Mouse (Mus musculus): ENCODE data around the gene Gpr158. TPM values are rescaled to one million over a fixed set of nuclear protein-coding genes. Genes with fewer than 3 reads are reported as not detected.

Gpr158 gene
- polyA plus RNA-seq, 1 experiment from 2014 or later, result not detected

DNA sequence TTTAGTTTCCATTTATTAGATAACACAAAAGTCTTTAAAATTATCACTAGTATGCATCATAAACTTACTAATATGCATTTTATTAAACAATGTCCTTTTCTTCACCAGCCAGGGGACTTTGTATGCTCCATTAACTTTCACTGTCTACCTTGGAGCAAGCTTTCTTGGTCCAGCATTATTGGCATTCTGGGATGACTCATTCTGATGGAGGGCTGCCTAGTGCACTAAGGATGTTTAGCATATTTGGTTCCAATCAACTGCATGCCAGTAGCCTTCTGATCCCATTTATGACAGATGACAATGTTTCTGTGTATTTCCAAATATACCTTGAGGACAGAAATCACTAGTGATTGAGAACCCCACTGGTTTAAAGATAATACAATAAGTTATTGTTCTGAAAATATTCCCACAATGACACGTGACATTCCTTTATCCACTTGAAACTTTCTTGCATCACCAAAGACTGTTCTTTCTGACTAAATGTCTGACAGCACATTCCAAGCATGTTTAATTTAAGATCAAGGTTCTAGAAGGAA lies 313.5 kb downstream of the Gpr158 start:
- H3K27ac ChIP-seq (ENCODE audit: low read depth), result no peak overlapping the region
- no peaks in the 10 kb centered on the region for H3K36me3 ChIP-seq (replicated peaks; ENCODE audit: insufficient read depth, low read length)
- no peak for ATAC-seq
- H3K9ac ChIP-seq (replicated peaks), result no peak overlapping the region
- DNase-seq, result no peak
- no peak overlapping the region for H3K4me3 ChIP-seq (ENCODE audit: low read depth, low read length)
- H3K27me3 ChIP-seq (ENCODE audit: insufficient read depth, low read length), result no peaks in the 10 kb centered on the region
- TF ChIP-seq EP300 (IDR thresholded peaks at IDR 0.05; ENCODE audit: low read depth) (no peak), CTCF (IDR thresholded peaks at IDR 0.05; ENCODE audit: low read depth) (no peak)
- no peaks in the 10 kb centered on the region for H3K4me1 ChIP-seq (ENCODE audit: insufficient read depth)
- WGBS (ENCODE audit: insufficient replicate concordance), result 63% methylated on average over 1 of the region's 1 CpGs
- H3K9me3 ChIP-seq (ENCODE audit: low read length), result no peaks in the 10 kb centered on the region
- H3K4me2 ChIP-seq (ENCODE audit: low read depth, low read length), result no peak overlapping the region

GRCm38 (mm10) chr2:21684736-21685135 lies 317.4 kb downstream of the Gpr158 start:
- Histone ChIP-seq H3K4me2 (ENCODE audit: low read depth, low read length) (no peak overlapping the region), H3K36me3 (replicated peaks; ENCODE audit: insufficient read depth, low read length) (no peaks in the 10 kb centered on the region), H3K27ac (ENCODE audit: low read depth) (no peak overlapping the region), H3K27me3 (ENCODE audit: insufficient read depth, low read length) (no peaks in the 10 kb centered on the region), H3K9me3 (ENCODE audit: low read length) (no peaks in the 10 kb centered on the region), H3K4me1 (ENCODE audit: insufficient read depth) (no peaks in the 10 kb centered on the region), H3K9ac (replicated peaks) (no peak overlapping the region), H3K4me3 (ENCODE audit: low read depth, low read length) (no peak overlapping the region)
- WGBS (ENCODE audit: insufficient replicate concordance), result 80% methylated on average over 3 of the region's 3 CpGs
- TF ChIP-seq EP300 (IDR thresholded peaks at IDR 0.05; ENCODE audit: low read depth), result no peak
- DNase-seq (no peak), ATAC-seq (no peak)

GRCm38 (mm10) chr2:21693128-21693527 lies 325.8 kb downstream of the Gpr158 start:
- Histone ChIP-seq H3K27ac (ENCODE audit: low read depth) (no peak overlapping the region), H3K9ac (replicated peaks) (no peak overlapping the region), H3K9me3 (ENCODE audit: low read length) (no peaks in the 10 kb centered on the region), H3K27me3 (ENCODE audit: insufficient read depth, low read length) (no peaks in the 10 kb centered on the region), H3K36me3 (replicated peaks; ENCODE audit: insufficient read depth, low read length) (no peaks in the 10 kb centered on the region), H3K4me3 (ENCODE audit: low read depth, low read length) (no peak overlapping the region), H3K4me1 (ENCODE audit: insufficient read depth) (no peaks in the 10 kb centered on the region), H3K4me2 (ENCODE audit: low read depth, low read length) (no peak overlapping the region)
- no peak for ATAC-seq
- no peak for DNase-seq
- TF ChIP-seq CTCF (IDR thresholded peaks at IDR 0.05; ENCODE audit: low read depth), result no peak
- TF ChIP-seq EP300 (IDR thresholded peaks at IDR 0.05; ENCODE audit: low read depth), result no peak
- WGBS (ENCODE audit: insufficient replicate concordance), result 70% methylated on average over 9 of the region's 9 CpGs

- DNase-seq (no peak), ATAC-seq (no peak)
- TF ChIP-seq EP300 (IDR thresholded peaks at IDR 0.05; ENCODE audit: low read depth) (no peak), CTCF (IDR thresholded peaks at IDR 0.05; ENCODE audit: low read depth) (no peak)
- no peak overlapping the region for H3K27ac ChIP-seq (ENCODE audit: low read depth)
- no peaks in the 10 kb centered on the region for H3K36me3 ChIP-seq (replicated peaks; ENCODE audit: insufficient read depth, low read length)
- no peak overlapping the region for H3K9ac ChIP-seq (replicated peaks)
- no peaks in the 10 kb centered on the region for H3K9me3 ChIP-seq (ENCODE audit: low read length)
- H3K4me1 ChIP-seq (ENCODE audit: insufficient read depth), result no peaks in the 10 kb centered on the region
- H3K27me3 ChIP-seq (ENCODE audit: insufficient read depth, low read length), result no peaks in the 10 kb centered on the region
- H3K4me3 ChIP-seq (ENCODE audit: low read depth, low read length), result no peak overlapping the region
- no peak overlapping the region for H3K4me2 ChIP-seq (ENCODE audit: low read depth, low read length)
- WGBS (ENCODE audit: insufficient replicate concordance), result 55% methylated on average over 5 of the region's 5 CpGs
These were observed 326.7 kb downstream of the Gpr158 start for GRCm38 (mm10) chr2:21693807-21694594.

DNA sequence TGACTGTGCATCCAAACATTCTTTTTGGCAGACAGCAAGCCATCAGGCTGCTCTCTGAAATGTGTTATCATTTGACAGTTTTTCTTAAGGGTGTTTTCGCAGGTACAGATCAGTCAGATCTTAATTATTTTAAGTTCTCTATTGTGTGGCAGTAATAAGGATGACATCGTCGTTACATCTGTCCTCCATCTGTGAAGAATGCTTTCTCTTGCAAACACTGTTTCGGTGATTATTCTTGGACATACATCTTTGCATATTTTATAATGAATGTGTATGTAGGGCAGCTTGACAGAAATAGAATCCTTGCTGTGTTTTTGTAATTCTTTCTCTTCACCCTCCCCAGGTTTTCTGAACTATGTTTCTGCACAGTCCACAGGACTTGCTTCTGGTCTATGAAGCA lies 360.7 kb downstream of the Gpr158 start:
- no peak overlapping the region for H3K27ac ChIP-seq (ENCODE audit: low read depth)
- H3K9me3 ChIP-seq (ENCODE audit: low read length), result no peaks in the 10 kb centered on the region
- H3K9ac ChIP-seq (replicated peaks), result no peak overlapping the region
- H3K27me3 ChIP-seq (ENCODE audit: insufficient read depth, low read length), result no peaks in the 10 kb centered on the region
- 76% methylated on average over 4 of the region's 4 CpGs for WGBS (ENCODE audit: insufficient replicate concordance)
- H3K36me3 ChIP-seq (replicated peaks; ENCODE audit: insufficient read depth, low read length), result no peaks in the 10 kb centered on the region
- no peak overlapping the region for H3K4me3 ChIP-seq (ENCODE audit: low read depth, low read length)
- ATAC-seq (no peak), DNase-seq (no peak)
- H3K4me1 ChIP-seq (ENCODE audit: insufficient read depth), result no peaks in the 10 kb centered on the region
- TF ChIP-seq CTCF (IDR thresholded peaks at IDR 0.05; ENCODE audit: low read depth) (no peak), EP300 (IDR thresholded peaks at IDR 0.05; ENCODE audit: low read depth) (no peak)
- H3K4me2 ChIP-seq (ENCODE audit: low read depth, low read length), result no peak overlapping the region

DNA sequence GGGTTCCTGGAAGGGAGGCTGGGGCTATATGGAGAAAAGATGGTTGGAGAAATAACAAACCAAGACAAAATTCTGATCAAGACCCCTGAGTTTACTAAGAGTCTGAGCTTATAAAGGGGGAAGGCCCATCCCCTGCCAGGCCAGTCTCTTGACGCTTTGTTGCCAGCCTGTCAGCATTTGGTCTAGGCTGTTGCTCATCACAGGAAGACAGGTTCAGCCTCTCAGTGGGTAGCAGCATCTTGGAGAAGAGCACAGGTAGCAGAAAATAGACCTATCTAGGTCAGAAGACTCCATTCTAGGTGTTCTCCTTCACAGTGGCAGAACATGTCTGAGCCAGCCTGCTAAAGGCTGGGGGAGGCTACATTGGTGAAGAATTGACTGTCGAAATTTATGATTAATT lies 416.4 kb downstream of the Gpr158 start:
- DNase-seq, result no peak
- no peaks in the 10 kb centered on the region for H3K4me1 ChIP-seq (ENCODE audit: insufficient read depth)
- no peaks in the 10 kb centered on the region for H3K36me3 ChIP-seq (replicated peaks; ENCODE audit: insufficient read depth, low read length)
- H3K4me3 ChIP-seq (ENCODE audit: low read depth, low read length), result no peak overlapping the region
- no peaks in the 10 kb centered on the region for H3K27me3 ChIP-seq (ENCODE audit: insufficient read depth, low read length)
- ATAC-seq, result no peak
- H3K4me2 ChIP-seq (ENCODE audit: low read depth, low read length), result no peak overlapping the region
- TF ChIP-seq CTCF (IDR thresholded peaks at IDR 0.05; ENCODE audit: low read depth) (no peak), EP300 (IDR thresholded peaks at IDR 0.05; ENCODE audit: low read depth) (no peak)
- 80% methylated on average over 2 of the region's 2 CpGs for WGBS (ENCODE audit: insufficient replicate concordance)
- no peaks in the 10 kb centered on the region for H3K9me3 ChIP-seq (ENCODE audit: low read length)
- no peak overlapping the region for H3K9ac ChIP-seq (replicated peaks)
- no peak overlapping the region for H3K27ac ChIP-seq (ENCODE audit: low read depth)

All from liver, postnatal 0 days (tissue).